Mouse (Mus musculus) lung, postnatal 14 days (tissue): ENCODE data around the gene Sptlc2.

Source experiments
- DNase-seq: peaks from one replicate; pipeline ENCODE4 v3.0.0; 2021

The Sptlc2 gene

DNA sequence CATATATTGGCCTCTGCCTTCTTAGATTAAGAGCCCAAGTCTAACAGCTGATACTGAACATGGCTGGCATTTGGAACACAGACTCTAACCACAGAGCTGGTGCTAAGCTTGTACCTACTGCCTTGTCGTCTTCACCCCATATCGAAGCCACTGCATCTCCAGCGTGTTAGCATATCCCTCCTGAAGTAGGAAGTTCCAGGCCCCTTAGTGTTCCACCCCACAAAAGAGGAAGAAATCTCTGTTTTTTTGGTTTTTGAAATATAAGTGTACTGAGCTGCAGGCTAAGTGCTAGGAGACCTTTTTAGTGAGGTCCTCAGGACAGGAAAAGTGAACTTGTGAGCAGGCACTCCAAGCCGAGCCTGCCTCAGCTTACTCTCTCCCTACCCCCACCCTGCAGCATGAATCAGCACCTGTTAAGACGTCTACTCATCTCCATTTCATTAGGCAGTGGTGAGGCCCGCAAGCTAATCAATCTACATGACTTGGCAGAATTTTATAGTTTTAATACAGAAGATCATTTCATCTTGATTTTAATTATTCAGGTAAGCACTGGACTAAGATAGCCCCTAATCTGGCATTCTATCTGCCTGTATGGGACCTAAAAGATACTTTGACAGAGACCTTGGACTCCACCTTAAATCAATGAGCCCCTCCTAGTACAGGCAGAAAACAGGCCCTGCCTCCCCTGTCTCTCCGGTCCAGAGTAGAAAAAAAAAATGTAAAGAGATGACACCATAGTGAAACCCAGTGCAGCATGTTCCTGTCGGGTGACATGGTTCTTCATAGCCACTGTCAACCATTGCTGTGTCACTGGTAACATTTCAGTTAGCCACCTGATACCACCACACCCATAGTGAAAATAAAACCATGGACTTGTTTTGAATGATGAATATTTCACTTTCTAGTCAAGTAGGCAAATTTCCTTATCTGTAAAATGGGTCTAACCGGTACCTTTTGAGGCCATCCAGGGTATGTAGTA, 113.0 kb downstream of the Sptlc2 start:
- no peak for DNase-seq

DNA sequence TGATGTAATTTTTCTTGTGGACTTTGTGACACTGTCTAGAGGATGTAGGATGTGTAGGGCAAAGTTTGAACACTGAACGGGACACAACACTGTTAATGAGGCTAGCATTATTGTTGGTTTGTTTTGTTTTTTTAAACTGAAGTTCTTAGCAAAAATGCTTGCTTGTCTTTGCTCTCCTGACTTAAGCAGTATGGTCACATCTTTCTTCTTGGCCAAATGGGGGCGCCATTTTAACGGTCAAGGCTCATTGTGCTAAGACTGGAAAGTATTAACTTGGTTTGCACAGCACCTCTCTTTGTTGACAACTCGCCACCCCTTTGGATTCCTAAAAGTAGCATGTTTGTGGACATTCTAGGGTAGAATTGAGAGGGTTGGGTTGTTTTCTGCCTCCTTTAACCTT, 120.5 kb downstream of the Sptlc2 start:
- DNase-seq: peak; percentile 41

DNA sequence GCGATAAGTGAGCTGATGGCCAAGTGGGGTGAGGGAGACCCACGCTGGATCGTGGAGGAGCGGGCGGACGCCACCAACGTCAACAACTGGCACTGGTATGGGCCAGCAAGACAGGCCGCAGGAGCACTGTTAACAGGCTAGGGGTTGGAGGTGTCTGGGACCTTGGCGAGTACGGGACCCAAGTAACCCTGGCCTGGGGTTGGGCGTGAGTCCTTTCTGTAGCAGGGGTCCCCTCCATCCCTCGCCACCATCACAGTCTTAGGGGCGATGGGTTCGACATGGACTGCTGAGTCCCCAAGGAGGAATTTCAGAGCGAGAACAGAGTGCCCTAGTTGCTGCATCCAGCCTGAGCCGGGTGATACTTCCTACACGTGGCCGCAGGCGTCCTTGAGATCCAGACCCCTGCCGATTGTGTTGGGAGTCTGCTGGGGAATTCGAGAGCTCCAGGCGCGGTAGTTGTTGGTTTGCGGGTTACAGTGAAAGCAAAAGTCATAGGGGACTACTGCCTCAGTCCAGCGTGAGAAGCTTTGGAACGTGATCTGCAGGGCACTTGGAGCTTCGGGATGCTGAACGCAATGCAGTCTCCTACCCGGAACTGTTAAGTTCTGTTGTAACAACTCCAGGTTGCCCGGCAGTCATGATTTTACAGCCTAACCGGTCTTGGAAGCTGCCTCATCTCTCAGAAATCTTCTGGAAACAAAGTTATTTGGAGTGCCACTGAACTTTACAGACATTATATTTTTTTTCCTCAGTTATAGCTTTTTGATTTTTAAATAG, 121.1 kb downstream of the Sptlc2 start:
- peak; percentile 21 for DNase-seq

DNA sequence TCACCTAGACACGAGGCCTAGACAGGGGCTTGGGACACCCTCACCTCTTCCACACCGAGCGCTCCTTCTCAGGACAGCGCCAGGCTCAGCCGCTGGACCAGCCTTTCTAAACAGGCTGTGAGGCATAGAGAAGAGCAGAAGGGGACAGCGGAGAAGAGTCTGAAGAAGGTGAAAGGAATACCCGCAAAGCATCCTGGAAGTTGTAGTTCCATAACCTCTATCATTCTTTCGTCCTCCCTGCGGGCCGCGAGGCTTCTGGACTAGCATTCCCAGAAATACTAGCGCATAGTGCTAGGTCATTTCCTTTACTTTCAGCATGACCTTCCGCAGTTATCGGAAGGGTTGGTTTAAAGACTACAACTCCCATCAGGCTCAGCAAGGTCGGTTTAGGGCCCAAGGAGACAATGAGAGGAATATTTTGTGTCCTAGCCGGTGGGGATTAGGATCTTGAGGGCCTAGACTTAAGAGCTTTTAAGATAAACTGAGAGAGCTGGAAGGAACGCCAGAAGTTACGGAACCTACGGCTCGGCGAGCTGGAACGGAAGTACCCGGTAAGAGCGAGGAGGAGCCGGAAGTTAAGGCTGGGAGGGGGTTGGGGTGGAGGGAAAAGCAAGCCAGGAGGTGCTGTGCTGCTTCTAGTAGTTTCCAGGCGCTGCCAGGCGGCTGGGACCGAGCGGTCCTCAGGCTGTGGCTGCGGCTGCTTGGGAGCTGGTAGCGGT, 121.9 kb downstream of the Sptlc2 start, which contains the start of the genes Vipas39 and Ahsa1:
TSS of gene Vipas39 (minus strand) at position 149 of the 719 bp plus-strand sequence.
TSS of gene Ahsa1 (plus strand) at position 372 of the 719 bp plus-strand sequence.
- peak; percentile 86 for DNase-seq

DNA sequence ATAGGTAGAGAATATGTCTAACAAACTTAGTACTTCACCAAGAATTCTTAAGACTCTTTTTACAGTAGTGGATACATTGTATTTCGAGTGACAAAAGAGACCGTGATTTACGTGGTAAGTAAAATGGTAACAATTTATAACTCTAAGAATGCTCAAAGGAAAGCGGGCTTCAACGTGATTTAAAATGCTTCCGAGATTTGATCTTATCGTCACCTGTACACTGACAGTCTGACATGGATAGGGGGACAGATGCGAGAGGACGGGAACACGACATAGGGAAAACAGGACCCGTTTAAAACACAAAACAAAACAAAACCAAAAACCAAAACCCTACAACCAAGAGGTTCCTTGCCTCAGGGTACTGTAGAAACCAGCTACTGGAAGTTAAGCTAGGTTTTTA, 122.7 kb downstream of the Sptlc2 start:
- no peak for DNase-seq

DNA sequence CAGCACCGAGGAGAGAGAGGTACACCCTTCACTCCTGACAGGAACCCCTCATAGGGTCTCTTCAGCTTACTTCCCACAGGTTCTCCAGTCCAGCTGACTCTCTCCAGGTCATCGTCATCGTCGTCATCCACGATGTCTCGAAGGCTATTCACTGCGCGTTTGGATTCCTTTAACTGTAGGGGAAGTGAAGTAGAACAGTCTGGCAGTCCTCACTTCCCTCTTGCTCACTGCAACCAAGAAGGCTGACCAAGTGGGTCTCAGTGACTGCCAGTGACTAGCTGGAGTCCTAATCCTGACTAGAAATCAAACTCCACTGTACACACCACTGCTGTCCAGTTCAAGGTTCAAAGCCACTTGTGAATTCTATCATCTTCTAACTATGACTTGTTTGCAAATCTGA, 127.6 kb downstream of the Sptlc2 start:
- DNase-seq: no peak

DNA sequence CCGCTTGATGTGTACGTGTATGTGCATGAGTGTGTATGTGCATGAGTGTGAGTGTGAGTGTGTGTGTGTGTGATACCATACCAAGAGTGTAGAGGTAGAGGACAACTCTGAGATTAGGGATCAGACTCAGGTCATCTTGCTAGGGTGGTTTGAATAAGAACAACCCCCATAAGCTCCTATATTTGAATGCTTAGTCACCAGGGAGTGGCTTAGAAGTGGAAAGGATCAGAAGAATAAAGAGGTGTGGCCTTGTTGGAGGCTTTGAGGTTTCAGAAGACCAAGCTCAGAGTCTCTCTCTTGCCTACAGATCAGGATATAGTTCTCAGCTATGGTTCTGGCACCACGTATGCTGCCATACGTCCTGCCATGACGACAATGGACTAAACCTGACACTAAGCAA, 131.5 kb downstream of the Sptlc2 start:
- DNase-seq: no peak
